Mouse (Mus musculus): ENCODE data around the gene Ech1.

- TF ChIP-seq CTCF (IDR thresholded peaks at IDR 0.05 in 2 of 3, conservative IDR thresholded peaks at IDR 0.05 in 1 of 3; ENCODE audit: control insufficient read depth in 1 of 3, insufficient read depth in 1 of 3, low read depth in 2 of 3, low read length in 3 of 3, poor library complexity in 1 of 3, severe bottlenecking in 1 of 3) (no peak), ZKSCAN1 (IDR thresholded peaks at IDR 0.05; ENCODE audit: low read depth, low read length) (no peak), CHD2 (IDR thresholded peaks at IDR 0.05; ENCODE audit: low read length) (no peak), POLR2A (IDR thresholded peaks at IDR 0.05; ENCODE audit: control insufficient read depth in 1 of 2, insufficient read depth in 1 of 2, low read depth in 1 of 2, low read length in 2 of 2, poor library complexity in 1 of 2) (no peak), MAZ (IDR thresholded peaks at IDR 0.05; ENCODE audit: low read depth, low read length) (no peak), EP300 (IDR thresholded peaks at IDR 0.05; ENCODE audit: low read depth in 1 of 2, low read length in 2 of 2) (no peak), MAX (IDR thresholded peaks at IDR 0.05; ENCODE audit: low read length) (no peak), GABPA (IDR thresholded peaks at IDR 0.05; ENCODE audit: low read depth, low read length) (no peak), KAT2A (conservative IDR thresholded peaks at IDR 0.05; ENCODE audit: low read depth, low read length) (no peak), GATA1 (IDR thresholded peaks at IDR 0.05; ENCODE audit: low read depth, low read length) (no peak), MAFK (IDR thresholded peaks at IDR 0.05; ENCODE audit: borderline replicate concordance, low read depth, low read length) (no peak)
Measured at GRCm38 (mm10) chr7:28879606-28880005, 54.6 kb downstream of the Ech1 start.
